Mouse (Mus musculus) limb, embryonic 12.5 days (tissue): ENCODE measurements around the gene Col16a1. TPM values are rescaled to one million over a fixed set of nuclear protein-coding genes. Genes with fewer than 3 reads are reported as not detected.

Experiments
- ATAC-seq: fragments of 200-750 bp; cut with Nextera tagmentation; 2 replicates; pipeline ENCODE4 v1.8.0; 2017; ENCODE audit warnings: low read depth, moderate TSS enrichment; ENCODE audit not compliant: insufficient number of reproducible peaks, insufficient read depth, low FRiP score, low TSS enrichment
- H3K27ac ChIP-seq: fragments of 300-500 bp; sonication (generic); 2 replicates; pipeline ENCODE4 v1.5.1; 2016; ENCODE audit warnings: mild to moderate bottlenecking, moderate library complexity
- H3K27me3 ChIP-seq: fragments of 300-500 bp; sonication (generic); 2 replicates; pipeline ENCODE4 v1.6.1; 2016; ENCODE audit warnings: mild to moderate bottlenecking, moderate library complexity
- H3K36me3 ChIP-seq: fragments of 300-500 bp; sonication (generic); 2 replicates; pipeline ENCODE4 v1.6.1; 2016; ENCODE audit warnings: mild to moderate bottlenecking, moderate library complexity
- H3K4me1 ChIP-seq: fragments of 300-500 bp; sonication (generic); replicated peaks from 2 replicates; pipeline ENCODE4 v1.6.1; 2016
- H3K4me2 ChIP-seq: fragments of 300-500 bp; sonication (generic); 2 replicates; pipeline ENCODE4 v1.6.1; 2016; ENCODE audit warnings: mild to moderate bottlenecking, moderate library complexity
- H3K4me3 ChIP-seq: fragments of 300-500 bp; sonication (generic); replicated peaks from 2 replicates; pipeline ENCODE4 v1.5.1; 2016; ENCODE audit warnings: mild to moderate bottlenecking
- H3K9ac ChIP-seq: fragments of 300-500 bp; sonication (generic); replicated peaks from 2 replicates; pipeline ENCODE4 v1.6.1; 2016; ENCODE audit warnings: mild to moderate bottlenecking, moderate library complexity
- H3K9me3 ChIP-seq: fragments of 300-500 bp; sonication (generic); 2 replicates; pipeline ENCODE4 v1.6.1; 2016; ENCODE audit warnings: mild to moderate bottlenecking, moderate library complexity
- WGBS: fragments of 180-500 bp; shearing (Covaris S2); methylation state at CpG from one replicate; pipeline ENCODE4 v1.1.7; 2016; 5-methylcytosine and 5-hydroxymethylcytosine counted together
- polyA plus RNA-seq: library from polyadenylated mRNA; unstranded; fragments of >200 nt; fragmentation: Nextera tagmentation; extraction: Ambion mirVana; gene quantifications from 2 replicates; pipeline ENCODE4 v1.2.1, GENCODE M21; 2016

Col16a1 gene
- polyA plus RNA-seq, 1 experiment from 2014 or later, result 24.2 TPM

- peaks cover 30% of the 10 kb centered on the region for H3K36me3 ChIP-seq
- no peak for ATAC-seq
- H3K9ac ChIP-seq, result peak overlapping the region; percentile 23; the same call in 1 of the 2 replicates
- peaks cover 18% of the 10 kb centered on the region; the same call in 1 of the 2 replicates for H3K4me1 ChIP-seq
- H3K27me3 ChIP-seq, result no peaks in the 10 kb centered on the region; the same call in 1 of the 2 replicates
- H3K4me2 ChIP-seq, result no peak overlapping the region
- no peaks in the 10 kb centered on the region for H3K9me3 ChIP-seq
- no peak overlapping the region for H3K27ac ChIP-seq
- 59% methylated on average over 13 of the region's 13 CpGs for WGBS
- no peak overlapping the region for H3K4me3 ChIP-seq
Measured at GRCm38 (mm10) chr4:130130641-130131350, 83.2 kb downstream of the Col16a1 start.

- WGBS, result 90% methylated on average over 7 of the region's 7 CpGs
- H3K27me3 ChIP-seq, result peaks cover 5% of the 10 kb centered on the region
Measured at GRCm38 (mm10) chr4:130131448-130132105, 83.9 kb downstream of the Col16a1 start.

GRCm38 (mm10) chr4:130133399-130133798, 85.8 kb downstream of the Col16a1 start:
- WGBS, result 67% methylated on average over 6 of the region's 6 CpGs
- H3K27me3 ChIP-seq, result peaks cover 23% of the 10 kb centered on the region
- H3K4me3 ChIP-seq, result no peak overlapping the region
- no peaks in the 10 kb centered on the region for H3K9me3 ChIP-seq
- no peak overlapping the region for H3K4me2 ChIP-seq
- ATAC-seq, result no peak
- H3K36me3 ChIP-seq, result peaks cover 4% of the 10 kb centered on the region; the same call in 1 of the 2 replicates
- no peak overlapping the region for H3K9ac ChIP-seq
- H3K27ac ChIP-seq, result no peak overlapping the region
- peaks cover 18% of the 10 kb centered on the region; the same call in 1 of the 2 replicates for H3K4me1 ChIP-seq

More at GRCm38 (mm10) chr4:130131448-130132105, 83.9 kb downstream of the Col16a1 start:
- Histone ChIP-seq H3K9ac (no peak overlapping the region), H3K36me3 (peaks cover 22% of the 10 kb centered on the region), H3K9me3 (no peaks in the 10 kb centered on the region), H3K4me1 (peaks cover 18% of the 10 kb centered on the region; the same call in 1 of the 2 replicates), H3K4me3 (no peak overlapping the region), H3K4me2 (no peak overlapping the region), H3K27ac (no peak overlapping the region)
- no peak for ATAC-seq

GRCm38 (mm10) chr4:130138441-130139213, 91.0 kb downstream of the Col16a1 start:
- Histone ChIP-seq H3K4me2 (peak overlapping the region; percentile 75), H3K4me1 (peaks cover 13% of the 10 kb centered on the region), H3K9me3 (no peaks in the 10 kb centered on the region), H3K36me3 (no peaks in the 10 kb centered on the region), H3K9ac (peak overlapping the region; percentile 50), H3K27me3 (peaks cover 70% of the 10 kb centered on the region), H3K4me3 (peak overlapping the region; percentile 42), H3K27ac (no peak overlapping the region)
- WGBS, result under 1% methylated on average over 57 of the region's 57 CpGs
- peak; percentile 62 for ATAC-seq

- H3K4me1 ChIP-seq, result peaks cover 13% of the 10 kb centered on the region
- peak within 1 kb of the TSS; percentile 75 for H3K4me2 ChIP-seq
- peak within 1 kb of the TSS; percentile 50 for H3K9ac ChIP-seq
- peak within 1 kb of the TSS; percentile 42 for H3K4me3 ChIP-seq
- no peak within 1 kb of the TSS for H3K27ac ChIP-seq
- no peaks in the 10 kb centered on the region for H3K36me3 ChIP-seq
- H3K9me3 ChIP-seq, result no peaks in the 10 kb centered on the region
- ATAC-seq, result no peak
- peaks cover 72% of the 10 kb centered on the region for H3K27me3 ChIP-seq
- 2% methylated on average over 15 of the region's 15 CpGs for WGBS
Measured at GRCm38 (mm10) chr4:130139214-130139492, 91.5 kb downstream of the Col16a1 start, which contains the start of gene Hcrtr1. Gene Hcrtr1, minus strand, starts transcription at chr4:130139359.

- no peak overlapping the region for H3K4me2 ChIP-seq
- no peak overlapping the region for H3K9ac ChIP-seq
- 75% methylated on average over 9 of the region's 9 CpGs for whole genome bisulfite sequencing
- peaks cover 75% of the 10 kb centered on the region for H3K27me3 ChIP-seq
- no peak overlapping the region for H3K4me3 ChIP-seq
- H3K4me1 ChIP-seq, result peaks cover 8% of the 10 kb centered on the region
- no peaks in the 10 kb centered on the region for H3K36me3 ChIP-seq
- no peak for ATAC-seq
- no peak overlapping the region for H3K27ac ChIP-seq
- peaks cover 3% of the 10 kb centered on the region; the same call in 1 of the 2 replicates for H3K9me3 ChIP-seq
Measured at GRCm38 (mm10) chr4:130140992-130141402, 93.4 kb downstream of the Col16a1 start.

GRCm38 (mm10) chr4:130141786-130142185, 94.1 kb downstream of the Col16a1 start:
- no peak overlapping the region for H3K4me3 ChIP-seq

GRCm38 (mm10) chr4:130148405-130148804, 100.8 kb downstream of the Col16a1 start:
- 69% methylated on average over 10 of the region's 10 CpGs for WGBS

More at GRCm38 (mm10) chr4:130141786-130142185, 94.1 kb downstream of the Col16a1 start:
- WGBS, result 65% methylated on average over 3 of the region's 3 CpGs
- peaks cover 3% of the 10 kb centered on the region; the same call in 1 of the 2 replicates for H3K9me3 ChIP-seq
- no peak overlapping the region for H3K4me2 ChIP-seq
- no peak overlapping the region for H3K27ac ChIP-seq
- peaks cover 71% of the 10 kb centered on the region for H3K27me3 ChIP-seq
- ATAC-seq, result no peak
- no peak overlapping the region for H3K9ac ChIP-seq
- H3K36me3 ChIP-seq, result no peaks in the 10 kb centered on the region
- H3K4me1 ChIP-seq, result peaks cover 8% of the 10 kb centered on the region

More at GRCm38 (mm10) chr4:130148405-130148804, 100.8 kb downstream of the Col16a1 start:
- Histone ChIP-seq H3K27me3 (peaks cover 40% of the 10 kb centered on the region), H3K36me3 (no peaks in the 10 kb centered on the region), H3K27ac (no peak overlapping the region), H3K9ac (no peak overlapping the region), H3K4me1 (no peaks in the 10 kb centered on the region), H3K4me2 (no peak overlapping the region), H3K9me3 (peaks cover 3% of the 10 kb centered on the region; the same call in 1 of the 2 replicates), H3K4me3 (no peak overlapping the region)
- ATAC-seq, result no peak

Other genes starting within 250 kb of the Col16a1 start
- 327 and 335 TPM in 2 replicates for gene Ptp4a2, start 236.6 kb upstream of the Col16a1 start, polyA plus RNA-seq
- gene Spocd1, start 118.6 kb upstream of the Col16a1 start, polyA plus RNA-seq, result not detected in 2 replicates
- gene Adgrb2, start 63.0 kb upstream of the Col16a1 start, polyA plus RNA-seq, result 3.1 and 3.6 TPM in 2 replicates
- 64.6 and 64.7 TPM in 2 replicates for gene Pef1, start 54.7 kb downstream of the Col16a1 start, polyA plus RNA-seq
- not detected in 2 replicates for gene Hcrtr1, start 91.5 kb downstream of the Col16a1 start, polyA plus RNA-seq
- 7.8 and 10.3 TPM in 2 replicates for gene Tinagl1, start 127.3 kb downstream of the Col16a1 start, polyA plus RNA-seq
- gene Gm853, start 174.6 kb downstream of the Col16a1 start, polyA plus RNA-seq, result not detected in 2 replicates
- gene Serinc2, start 231.4 kb downstream of the Col16a1 start, polyA plus RNA-seq, result 199 and 205 TPM in 2 replicates